Mouse (Mus musculus) gonadal fat pad, adult 2 months (tissue): ENCODE results near the gene Ttc28. TPM values are rescaled to one million over a fixed set of nuclear protein-coding genes. Genes with fewer than 3 reads are reported as not detected.

Experiments
- DNase-seq: peaks from one replicate; pipeline ENCODE4 v3.0.0-alpha.2; 2012; ENCODE audit warnings: low read depth
- polyA plus RNA-seq: library from polyadenylated mRNA; depleted of rRNA; stranded (reverse); fragments of >200 nt; gene quantifications from 2 replicates; pipeline ENCODE4 v1.2.3, GENCODE M21; 2012

Gene Ttc28
- polyA plus RNA-seq, 1 experiment = 10.1 TPM

- no peak for DNase-seq
Observed at GRCm38 (mm10) chr5:111046841-111047476, 167.4 kb downstream of the Ttc28 start.

GRCm38 (mm10) chr5:111048036-111048435 is 168.4 kb downstream of the Ttc28 start:
- no peak for DNase-seq

GRCm38 (mm10) chr5:111049584-111049983 is 170.0 kb downstream of the Ttc28 start:
- no peak for DNase-seq

GRCm38 (mm10) chr5:111050135-111050534 is 170.5 kb downstream of the Ttc28 start:
- no peak for DNase-seq

GRCm38 (mm10) chr5:111054380-111054779 is 174.8 kb downstream of the Ttc28 start:
- DNase-seq = no peak

GRCm38 (mm10) chr5:111054848-111055428 is 175.3 kb downstream of the Ttc28 start:
- no peak for DNase-seq

GRCm38 (mm10) chr5:111055507-111055906 is 175.9 kb downstream of the Ttc28 start:
- DNase-seq = no peak

- DNase-seq = no peak
Observed at GRCm38 (mm10) chr5:111057084-111057483, 177.5 kb downstream of the Ttc28 start.

- no peak for DNase-seq
Observed at GRCm38 (mm10) chr5:111058401-111059139, 179.0 kb downstream of the Ttc28 start.

GRCm38 (mm10) chr5:111059140-111059921 is 179.7 kb downstream of the Ttc28 start:
- DNase-seq = no peak

- no peak for DNase-seq
Observed at GRCm38 (mm10) chr5:111060246-111060745, 180.7 kb downstream of the Ttc28 start.

GRCm38 (mm10) chr5:111063155-111063554 is 183.6 kb downstream of the Ttc28 start:
- DNase-seq = no peak

- DNase-seq = no peak
Observed at GRCm38 (mm10) chr5:111063991-111064390, 184.4 kb downstream of the Ttc28 start.

- no peak for DNase-seq
Observed at GRCm38 (mm10) chr5:111065770-111066169, 186.2 kb downstream of the Ttc28 start.

GRCm38 (mm10) chr5:111069503-111069902 is 189.9 kb downstream of the Ttc28 start:
- DNase-seq = no peak

GRCm38 (mm10) chr5:111069931-111070330 is 190.3 kb downstream of the Ttc28 start:
- DNase-seq = no peak

GRCm38 (mm10) chr5:111070361-111070760 is 190.8 kb downstream of the Ttc28 start:
- no peak for DNase-seq

- no peak for DNase-seq
Observed at GRCm38 (mm10) chr5:111073316-111073736, 193.7 kb downstream of the Ttc28 start.

GRCm38 (mm10) chr5:111074050-111074449 is 194.4 kb downstream of the Ttc28 start:
- no peak for DNase-seq

GRCm38 (mm10) chr5:111075841-111076240 is 196.2 kb downstream of the Ttc28 start:
- DNase-seq = no peak

GRCm38 (mm10) chr5:111077261-111077660 is 197.7 kb downstream of the Ttc28 start:
- no peak for DNase-seq

GRCm38 (mm10) chr5:111080601-111081000 is 201.0 kb downstream of the Ttc28 start:
- DNase-seq = no peak
